Mouse (Mus musculus) spleen, postnatal 0 days (tissue): ENCODE data around the gene Moap1. TPM values are rescaled to one million over a fixed set of nuclear protein-coding genes. Genes with fewer than 3 reads are reported as not detected.

Experiments used
- polyA plus RNA-seq: library from polyadenylated mRNA; unstranded; fragments of >200 nt; fragmentation: Nextera tagmentation; extraction: Ambion mirVana; gene quantifications from 2 replicates; pipeline ENCODE4 v1.2.1, GENCODE M21; 2015

Gene Moap1
- polyA plus RNA-seq = 5.4 and 8.3 TPM in 2 replicates

DNA sequence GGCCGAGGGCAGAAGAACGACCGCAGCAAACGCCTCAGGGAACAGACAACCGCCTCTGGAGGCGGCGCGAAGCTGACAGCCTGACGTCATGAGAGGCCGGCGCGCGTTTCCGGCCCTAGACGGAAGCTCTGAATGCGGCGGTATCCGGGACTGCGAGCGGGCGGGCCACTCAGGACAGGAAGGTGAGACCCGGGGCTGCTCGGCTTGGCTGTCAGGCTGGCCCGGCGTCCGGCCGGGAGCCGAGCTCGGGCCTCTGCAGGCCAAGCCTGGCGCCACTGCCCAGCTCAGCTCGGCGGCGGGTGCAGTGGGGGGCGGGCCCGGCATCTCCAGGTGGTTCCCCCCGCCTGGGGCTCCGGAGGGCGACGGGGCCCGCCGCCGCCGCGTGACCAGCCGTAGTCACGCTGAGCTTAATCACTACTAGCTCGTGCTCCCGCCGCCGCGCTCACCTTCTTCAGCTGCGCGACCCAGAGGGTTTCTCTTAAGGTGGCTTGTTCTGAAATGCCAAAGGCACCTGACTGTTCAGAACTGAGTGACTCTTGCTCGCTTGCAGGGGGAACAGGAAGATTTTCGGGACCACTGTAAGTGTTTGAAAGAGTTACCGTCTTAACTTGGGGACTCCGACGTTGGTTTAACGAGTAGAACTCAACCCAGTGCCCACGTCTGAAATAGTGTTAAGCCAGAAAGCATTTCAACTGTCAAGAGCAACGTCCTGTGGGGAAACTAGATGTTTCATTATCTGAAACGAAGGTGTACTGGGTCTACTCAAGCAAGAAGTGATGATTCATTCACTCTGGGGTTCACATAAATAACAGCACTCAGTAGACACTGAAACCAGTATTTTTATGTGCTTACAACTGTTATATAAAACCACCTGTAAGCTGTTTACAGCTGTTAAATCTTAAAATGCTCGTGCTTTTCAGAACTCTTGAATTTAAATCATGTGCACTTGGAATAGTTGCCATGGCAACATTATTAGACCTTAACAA, at the start of gene Moap1, which contains the start of gene Tmem251:
Gene Moap1, minus strand, starts transcription at position 73 of the 986 bp plus-strand sequence.
Gene Tmem251, plus strand, starts transcription at position 174 of the 986 bp plus-strand sequence.

DNA sequence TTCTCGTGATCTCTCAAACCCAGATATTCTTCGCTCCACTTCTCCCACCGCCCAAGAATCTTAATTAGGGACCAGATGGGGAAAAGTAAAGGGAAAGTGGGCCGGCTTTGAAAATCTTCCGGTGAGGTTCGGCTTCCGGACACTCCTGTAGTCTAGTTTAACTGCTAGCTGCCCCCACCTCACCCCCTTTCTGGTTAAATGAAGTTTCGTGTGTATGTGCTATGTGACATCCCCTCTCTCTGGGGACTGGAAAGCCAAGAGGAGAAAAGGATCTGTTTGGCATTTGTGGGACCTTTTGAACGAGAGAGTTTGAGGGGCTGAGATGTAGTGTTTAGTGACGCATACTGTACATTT, 14.9 kb upstream of the Moap1 start, which contains the start of gene Gm20604:
Gene Gm20604, minus strand, starts transcription at position 270 of the 354 bp plus-strand sequence.

DNA sequence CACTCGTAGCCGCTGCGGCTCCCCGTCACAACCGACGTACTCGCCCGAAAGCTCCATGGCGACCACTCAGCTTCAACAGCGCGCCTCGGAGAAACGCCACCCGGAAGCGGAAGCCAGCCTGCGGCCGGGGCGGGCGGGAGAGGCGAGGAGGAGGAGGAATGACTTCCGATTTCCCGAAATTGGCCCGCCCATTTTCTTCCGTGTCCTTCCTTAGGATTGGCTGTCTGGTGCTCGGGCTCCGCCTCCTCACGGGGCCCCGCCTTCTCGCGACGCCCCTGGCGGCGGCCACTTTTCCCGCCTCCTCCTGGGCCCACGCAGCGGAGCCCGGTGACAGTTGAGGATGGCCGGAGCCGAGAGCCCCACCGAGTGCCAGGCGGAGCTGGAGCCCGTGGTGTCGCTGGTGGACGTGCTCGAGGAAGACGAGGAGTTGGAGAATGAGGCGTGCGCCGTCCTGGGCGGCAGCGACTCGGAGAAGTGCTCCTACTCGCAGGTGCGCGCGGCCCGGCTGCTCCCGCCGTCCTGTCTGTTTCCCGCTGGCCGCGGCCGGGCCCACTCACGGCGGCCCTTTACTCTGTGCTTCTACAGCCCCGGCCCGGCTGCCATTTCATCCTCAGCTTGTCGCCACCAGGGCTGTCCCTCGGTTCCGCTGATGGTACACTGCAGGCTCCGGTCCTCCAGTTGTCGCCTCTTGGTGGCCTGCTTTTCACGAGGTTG, 14.4 kb upstream of the Moap1 start, which contains the start of the genes Gm28051, Gon7 and Ubr7:
Gene Gm28051, minus strand, starts transcription at position 77 of the 714 bp plus-strand sequence.
Gene Gon7, minus strand, starts transcription at position 115 of the 714 bp plus-strand sequence.
Gene Ubr7, plus strand, starts transcription at position 279 of the 714 bp plus-strand sequence.

DNA sequence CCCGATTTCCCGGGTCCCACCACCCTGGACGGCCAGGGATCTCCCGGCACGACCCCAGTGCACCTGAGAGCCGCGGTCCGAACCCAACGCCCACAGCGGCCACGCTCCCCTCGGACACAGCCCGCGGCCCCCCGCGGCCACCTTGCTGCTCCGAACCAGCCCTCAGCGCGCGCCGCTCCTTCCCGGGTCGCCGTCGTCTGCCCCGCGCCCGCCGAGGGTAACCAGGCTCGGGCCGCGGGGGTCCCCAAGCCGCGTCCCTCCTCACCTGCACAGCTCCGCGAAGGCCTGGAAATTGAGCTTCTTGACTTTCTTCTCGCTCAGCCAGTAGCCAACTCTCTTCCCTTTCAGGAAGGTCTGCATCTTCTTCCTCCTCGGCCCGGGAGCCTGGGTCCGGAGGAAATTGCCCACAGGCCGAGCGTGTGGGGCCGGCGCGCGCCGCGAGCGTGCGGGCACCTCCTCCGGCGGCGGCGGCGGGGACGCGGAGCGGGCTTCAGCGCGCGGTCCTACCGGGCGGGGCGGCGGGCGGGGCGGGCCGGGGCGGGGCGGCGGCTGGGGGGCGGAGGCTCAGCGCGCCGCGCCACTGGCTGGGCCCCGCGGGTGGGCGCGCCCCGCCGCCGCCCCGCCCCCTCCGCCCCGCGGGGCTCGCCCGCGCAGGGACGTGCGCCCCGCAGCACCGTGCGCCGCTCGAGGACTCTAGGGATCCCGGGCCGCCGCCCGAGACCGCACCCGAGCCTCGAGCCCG, 38.8 kb downstream of the Moap1 start, which contains the start of gene Itpk1:
Gene Itpk1, minus strand, starts transcription at position 474 of the 742 bp plus-strand sequence.

Other genes with a start within 250 kb of the Moap1 start
- gene Chga, start 188.7 kb downstream of the Moap1 start, polyA plus RNA-seq = 2.3 and 4.5 TPM in 2 replicates
- 4.3 and 6.0 TPM in 2 replicates for gene Itpk1, start 38.7 kb downstream of the Moap1 start, polyA plus RNA-seq
- gene Tmem251, start 101 bp upstream of the Moap1 start, polyA plus RNA-seq = 10.0 and 11.3 TPM in 2 replicates
- 0.77 TPM in 1 of 2 replicates, not detected in the other for gene Gm28051, start 14.1 kb upstream of the Moap1 start, polyA plus RNA-seq
- 20.8 and 22.2 TPM in 2 replicates for gene Gon7, start 14.1 kb upstream of the Moap1 start, polyA plus RNA-seq
- gene Ubr7, start 14.3 kb upstream of the Moap1 start, polyA plus RNA-seq = 25.6 and 26.4 TPM in 2 replicates
- gene Gm20604, start 15.0 kb upstream of the Moap1 start, polyA plus RNA-seq = 12.4 and 12.5 TPM in 2 replicates
- 7.0 and 8.2 TPM in 2 replicates for gene Btbd7, start 134.8 kb upstream of the Moap1 start, polyA plus RNA-seq
- gene Cox8c, start 155.7 kb upstream of the Moap1 start, polyA plus RNA-seq = not detected in 2 replicates
- 0.02 and 0.04 TPM in 2 replicates for gene Unc79, start 205.2 kb upstream of the Moap1 start, polyA plus RNA-seq